Mouse (Mus musculus) megakaryocyte, embryonic 14.5 days (primary cell): ENCODE data around the gene Tdrd7.

Experiments
- FLI1 ChIP-seq: IDR thresholded peaks from 2 replicates; pipeline ENCODE4 v1.6.1; 2012; ENCODE audit warnings: low read length, inconsistent platforms, mixed read lengths
- GATA1 ChIP-seq: IDR thresholded peaks from 3 replicates; pipeline ENCODE4 v1.6.1; 2012; ENCODE audit warnings: mixed read lengths, low read length, inconsistent platforms, borderline replicate concordance

DNA sequence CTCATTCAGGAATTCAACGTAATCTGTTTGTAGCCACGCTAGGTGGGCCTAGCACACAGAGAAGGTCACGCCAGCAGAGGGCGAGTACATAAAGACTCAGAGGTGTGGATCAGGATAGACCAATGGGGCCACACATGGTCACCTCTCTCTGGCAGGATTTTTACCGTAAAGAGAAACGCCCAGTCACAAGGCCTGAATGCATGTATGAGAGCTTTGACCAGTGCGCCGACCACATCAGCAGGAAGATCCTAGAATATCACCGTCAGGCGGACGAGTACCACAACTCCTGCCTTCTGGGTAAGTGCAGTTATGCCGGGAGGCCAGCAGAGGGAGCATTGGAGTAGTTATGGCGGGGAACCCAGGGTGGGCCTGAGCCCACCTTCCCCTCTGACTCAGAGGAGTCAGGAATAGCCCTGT, 23.5 kb upstream of the Tdrd7 start:
- TF ChIP-seq GATA1 (no peak), FLI1 (no peak)
